Mouse (Mus musculus): Measurements from ENCODE around the gene Vmn2r74. TPM values are rescaled to one million over a fixed set of nuclear protein-coding genes. Genes with fewer than 3 reads are reported as not detected.

Gene Vmn2r74
- not detected for polyA plus RNA-seq (2017; shearing (Covaris generic))

DNA sequence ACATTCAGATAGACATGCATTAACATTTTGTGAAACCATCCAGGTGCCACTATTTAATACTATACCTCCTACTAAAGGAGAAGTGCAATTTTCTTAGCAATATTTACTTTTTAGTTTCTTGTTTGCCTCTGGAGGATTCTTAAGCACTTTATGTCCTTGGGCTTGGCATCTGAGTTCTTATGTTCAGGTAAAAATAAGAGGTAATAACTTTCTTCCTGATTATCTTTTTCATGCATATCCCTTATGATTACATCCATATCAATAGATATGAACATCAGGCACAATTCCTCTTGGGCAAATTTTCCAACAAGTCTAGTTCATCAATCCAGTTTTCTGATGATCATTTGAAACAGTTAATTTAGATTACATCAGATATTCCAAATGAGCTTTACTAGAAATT is at the start of gene Vmn2r74:
TSS of gene Vmn2r74 (minus strand) at position 101 of the 400 bp plus-strand sequence.

Other genes with a start within 250 kb of the Vmn2r74 start
- gene Vmn2r72, start 206.5 kb downstream of the Vmn2r74 start, polyA plus RNA-seq (2017; shearing (Covaris generic)): not detected
- 0.02 TPM for gene Vmn2r73, start 85.4 kb downstream of the Vmn2r74 start, polyA plus RNA-seq (2017; shearing (Covaris generic))
- not detected for gene Vmn2r75, start 210.1 kb upstream of the Vmn2r74 start, polyA plus RNA-seq (2017; shearing (Covaris generic))